Mouse (Mus musculus) neutrophil, adult 83 days (primary cell): ENCODE results near the gene Tmem145. TPM values are rescaled to one million over a fixed set of nuclear protein-coding genes. Genes with fewer than 3 reads are reported as not detected.

Experiments used
- total RNA-seq, 2 experiments: library from RNA; stranded (reverse); gene quantifications; one replicate each; pipeline ENCODE4 v1.2.4; 2023

Tmem145 gene
- total RNA-seq, result not detected

GRCm38 (mm10) chr7:25305956-25306613 lies at the start of gene Tmem145:
Tmem145 (plus strand) TSS chr7:25306106.

GRCm38 (mm10) chr7:25267301-25267750 lies 38.6 kb upstream of the Tmem145 start, which contains the start of gene Cic:
Cic (plus strand) TSS chr7:25267704.

GRCm38 (mm10) chr7:25297454-25298325 lies 8.2 kb upstream of the Tmem145 start, which contains the start of gene Pafah1b3:
Pafah1b3 (minus strand) TSS chr7:25297986.

GRCm38 (mm10) chr7:25301063-25301462 lies 4.8 kb upstream of the Tmem145 start, which contains the start of gene Prr19:
Prr19 (plus strand) TSS chr7:25301411.

GRCm38 (mm10) chr7:25316532-25317445 lies 10.9 kb downstream of the Tmem145 start, which contains the start of gene Megf8:
Megf8 (plus strand) TSS chr7:25317164.

Other genes starting within 250 kb of the Tmem145 start
- gene Grik5, start 233.8 kb upstream of the Tmem145 start, total RNA-seq, result 1 to 10 TPM; 3.0 TPM
- gene Zfp574, start 233.5 kb upstream of the Tmem145 start, total RNA-seq, result 10 to 100 TPM; 14.5 to 15.8 TPM
- gene Pou2f2, start 126.4 kb upstream of the Tmem145 start, total RNA-seq, result 10 to 100 TPM; 13.2 to 15.0 TPM
- 100 to 1,000 TPM; 105 to 118 TPM for gene Dedd2, start 85.5 kb upstream of the Tmem145 start, total RNA-seq
- gene Zfp526, start 84.7 kb upstream of the Tmem145 start, total RNA-seq, result 10 to 100 TPM; 12.1 to 12.7 TPM
- gene Gsk3a, start 68.3 kb upstream of the Tmem145 start, total RNA-seq, result 10 to 100 TPM; 80.7 to 83.4 TPM
- 10 to 100 TPM in 1 of 2 experiments, 1 to 10 TPM in 1; 9.6 to 10.2 TPM for gene Erf, start 55.3 kb upstream of the Tmem145 start, total RNA-seq
- gene Cic, start 38.4 kb upstream of the Tmem145 start, total RNA-seq, result 100 to 1,000 TPM; 191 to 211 TPM
- 1 to 10 TPM; 8.2 to 9.0 TPM for gene Pafah1b3, start 8.1 kb upstream of the Tmem145 start, total RNA-seq
- not detected for gene Prr19, start 4.7 kb upstream of the Tmem145 start, total RNA-seq
- gene Megf8, start 11.1 kb downstream of the Tmem145 start, total RNA-seq, result 1 to 10 TPM; 2.4 to 3.9 TPM
- gene Cnfn, start 63.6 kb downstream of the Tmem145 start, total RNA-seq, result not detected
- 10 to 100 TPM; 30.2 to 37.9 TPM for gene Lipe, start 92.6 kb downstream of the Tmem145 start, total RNA-seq
- gene Cxcl17, start 106.8 kb downstream of the Tmem145 start, total RNA-seq, result not detected
- gene Ceacam1, start 171.5 kb downstream of the Tmem145 start, total RNA-seq, result 100 to 1,000 TPM; 260 to 292 TPM
- 10 to 100 TPM; 33.7 to 37.6 TPM for gene Ceacam2, start 233.8 kb downstream of the Tmem145 start, total RNA-seq